Mouse (Mus musculus) kidney, postnatal 4 days (tissue): ENCODE data around the gene Slc16a3.

Source experiments
- DNase-seq, 2 experiments: peaks; one replicate each; pipeline ENCODE4 v3.0.0; 2021; ENCODE audit warnings: mixed read lengths in 2 of 2

The Slc16a3 gene

GRCm38 (mm10) chr11:120948328-120948727, at the start of gene Slc16a3:
Gene Slc16a3 (plus strand): TSS chr11:120948480.
- DNase-seq, result peak in 1 of 2 experiments; percentile 32

DNA sequence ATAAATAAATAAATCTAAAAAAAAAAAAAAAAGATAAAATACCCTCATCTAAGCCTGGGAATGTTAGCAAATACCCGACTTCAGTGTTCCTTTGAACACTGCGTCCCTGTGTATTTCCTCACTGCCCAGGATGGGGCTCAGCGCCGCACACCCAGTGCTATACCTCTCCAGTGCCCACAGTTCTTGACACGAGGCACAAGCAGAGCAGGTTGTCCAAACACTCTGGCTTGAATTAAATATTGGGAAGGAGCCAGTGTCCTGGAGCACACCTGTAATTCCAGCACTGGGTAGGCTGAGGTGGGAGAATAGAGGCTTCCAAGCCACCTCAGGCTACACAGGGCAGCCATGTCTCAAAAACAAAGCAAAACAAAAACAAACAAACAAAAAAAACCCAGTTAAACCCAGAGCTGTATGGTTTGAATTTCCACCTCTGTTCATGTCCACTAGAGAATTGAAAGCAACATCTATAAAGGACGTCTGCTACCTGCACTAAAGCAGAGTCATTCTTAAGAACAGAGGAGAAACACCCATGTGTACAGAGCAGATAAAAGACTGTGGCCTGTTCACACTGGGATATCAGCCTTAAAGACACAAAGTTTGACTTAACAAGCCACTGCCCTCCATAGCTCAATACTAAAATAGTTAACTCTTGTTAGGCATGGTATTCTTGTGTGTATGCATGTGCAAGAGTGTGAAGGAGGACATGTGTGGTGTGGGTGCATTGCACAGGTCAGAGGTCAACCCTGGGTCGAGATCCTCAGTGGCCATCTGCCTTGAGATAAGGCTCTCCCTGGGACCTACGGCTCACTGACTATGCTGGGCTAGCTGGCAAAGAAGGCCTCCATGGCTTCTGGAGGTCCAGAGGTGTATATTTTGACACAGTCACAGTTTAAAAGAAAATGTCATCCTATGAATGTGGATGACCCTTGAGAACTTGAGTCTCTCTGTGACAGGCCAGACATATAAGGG, 47.7 kb upstream of the Slc16a3 start:
- no peak for DNase-seq

GRCm38 (mm10) chr11:120901729-120902486, 46.4 kb upstream of the Slc16a3 start:
- DNase-seq, result peak; percentile 45 to 64

GRCm38 (mm10) chr11:120902487-120903142, 45.7 kb upstream of the Slc16a3 start:
- DNase-seq, result peak; percentile 47 to 66

- no peak for DNase-seq
These were observed 45.0 kb upstream of the Slc16a3 start for GRCm38 (mm10) chr11:120903159-120903850.

DNA sequence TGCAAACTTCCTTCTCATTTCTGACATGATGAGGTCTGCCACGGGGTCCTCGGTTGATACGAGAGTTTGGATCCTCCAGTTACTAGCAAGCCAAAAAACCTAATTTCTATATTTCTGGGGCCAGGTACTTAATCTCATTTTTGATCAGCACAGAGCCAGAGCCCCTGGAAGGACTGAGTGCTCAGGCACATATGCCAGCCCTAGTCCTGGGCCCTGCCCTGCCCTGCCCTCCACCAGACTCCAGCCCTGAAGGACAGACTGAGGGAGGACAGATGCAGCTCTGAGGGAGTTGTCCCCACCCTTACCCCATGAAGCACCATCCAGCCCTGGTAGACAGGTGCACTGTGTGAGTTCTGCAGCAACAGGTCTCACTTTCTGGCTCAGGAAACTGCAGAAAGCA, 43.7 kb upstream of the Slc16a3 start:
- no peak for DNase-seq

GRCm38 (mm10) chr11:120905430-120905873, 42.8 kb upstream of the Slc16a3 start:
- peak; percentile 87 to 91 for DNase-seq

GRCm38 (mm10) chr11:120913796-120914195, 34.5 kb upstream of the Slc16a3 start:
- DNase-seq, result no peak

DNA sequence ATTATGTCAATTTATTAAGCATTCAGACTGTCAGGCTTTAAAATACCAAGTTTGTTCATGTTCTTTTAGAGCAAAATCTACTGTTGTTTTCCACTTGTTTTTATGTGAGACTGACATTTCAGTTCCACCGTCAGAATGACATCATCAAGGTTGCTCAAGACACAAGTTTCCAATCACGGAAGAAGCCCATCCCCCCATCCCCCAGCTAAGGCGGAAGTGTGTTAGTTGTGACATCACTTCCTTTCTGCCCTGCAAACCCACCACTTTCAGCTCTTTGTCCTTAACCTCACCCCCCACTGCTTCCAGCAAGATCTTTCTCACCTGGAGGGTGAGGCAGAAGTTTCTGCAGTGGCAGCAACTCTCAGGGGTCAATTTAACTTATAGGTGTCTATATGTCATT, 31.8 kb upstream of the Slc16a3 start:
- no peak for DNase-seq

GRCm38 (mm10) chr11:120917756-120918155, 30.5 kb upstream of the Slc16a3 start:
- no peak for DNase-seq

DNA sequence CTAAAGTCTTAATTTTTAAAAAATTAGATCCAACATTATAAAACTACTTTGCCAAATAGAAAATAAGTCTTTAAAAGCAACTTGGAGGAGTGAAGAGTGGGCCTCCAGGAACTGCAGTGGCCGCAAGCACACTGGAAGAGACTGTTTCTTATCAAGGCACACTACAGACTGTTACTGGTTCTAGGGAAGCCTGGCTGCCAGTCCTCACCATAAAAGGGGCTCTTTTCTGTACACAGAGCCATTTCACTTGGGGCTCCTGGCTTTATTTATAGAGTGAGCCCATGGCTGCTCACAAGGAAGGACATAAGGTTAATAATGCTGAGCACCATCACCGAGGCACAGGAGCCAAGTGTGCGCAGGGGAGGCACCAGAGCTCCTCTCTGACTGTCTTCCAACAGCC, 25.8 kb upstream of the Slc16a3 start:
- no peak for DNase-seq

DNA sequence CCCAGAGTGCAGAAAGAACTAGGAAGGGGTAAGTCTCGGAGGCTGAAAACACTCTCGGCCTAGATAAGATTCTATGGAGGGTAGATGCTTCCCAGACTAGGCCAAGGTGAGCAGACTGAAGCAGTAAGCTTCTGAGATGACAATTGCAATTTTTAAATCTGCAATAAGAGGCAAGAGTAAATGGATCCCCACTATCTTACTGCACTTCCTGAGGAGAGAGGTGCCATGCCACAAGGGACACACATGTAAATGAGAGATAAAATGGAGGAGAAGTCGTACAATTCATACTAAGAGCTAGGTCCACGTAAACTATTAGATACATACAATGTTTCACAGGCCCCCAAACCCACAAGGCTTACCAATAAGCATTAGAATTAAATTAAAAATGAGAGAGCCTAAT, 19.8 kb upstream of the Slc16a3 start:
- DNase-seq, result no peak

- DNase-seq, result no peak
These were observed 16.8 kb upstream of the Slc16a3 start for GRCm38 (mm10) chr11:120931479-120931878.

- peak; percentile 91 to 94 for DNase-seq
These were observed 15.5 kb upstream of the Slc16a3 start, which contains the start of gene Ccdc57 for GRCm38 (mm10) chr11:120932564-120933398. Gene Ccdc57 (minus strand): TSS chr11:120932872.

GRCm38 (mm10) chr11:120937976-120938375, 10.3 kb upstream of the Slc16a3 start:
- no peak for DNase-seq

DNA sequence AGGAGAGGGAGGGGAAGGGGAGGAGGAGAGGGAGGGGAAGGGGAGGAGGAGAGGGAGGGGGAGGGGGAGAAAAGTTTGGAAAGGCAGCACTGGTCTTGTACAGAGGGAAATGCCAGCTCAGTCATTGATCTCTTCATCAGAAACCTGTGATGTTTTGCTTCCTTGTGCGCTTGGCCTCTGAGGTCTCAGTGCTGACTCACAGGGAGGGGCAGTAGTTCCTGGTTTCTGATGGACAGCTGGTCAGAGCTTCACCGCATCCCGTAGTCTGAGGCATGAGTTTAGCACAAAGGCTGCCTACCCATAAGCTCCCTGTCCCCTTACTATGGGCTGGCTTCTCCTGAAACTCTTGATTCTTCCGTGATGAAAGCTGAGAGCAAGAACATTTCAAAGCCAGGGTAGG, 9.5 kb upstream of the Slc16a3 start:
- DNase-seq, result no peak

DNA sequence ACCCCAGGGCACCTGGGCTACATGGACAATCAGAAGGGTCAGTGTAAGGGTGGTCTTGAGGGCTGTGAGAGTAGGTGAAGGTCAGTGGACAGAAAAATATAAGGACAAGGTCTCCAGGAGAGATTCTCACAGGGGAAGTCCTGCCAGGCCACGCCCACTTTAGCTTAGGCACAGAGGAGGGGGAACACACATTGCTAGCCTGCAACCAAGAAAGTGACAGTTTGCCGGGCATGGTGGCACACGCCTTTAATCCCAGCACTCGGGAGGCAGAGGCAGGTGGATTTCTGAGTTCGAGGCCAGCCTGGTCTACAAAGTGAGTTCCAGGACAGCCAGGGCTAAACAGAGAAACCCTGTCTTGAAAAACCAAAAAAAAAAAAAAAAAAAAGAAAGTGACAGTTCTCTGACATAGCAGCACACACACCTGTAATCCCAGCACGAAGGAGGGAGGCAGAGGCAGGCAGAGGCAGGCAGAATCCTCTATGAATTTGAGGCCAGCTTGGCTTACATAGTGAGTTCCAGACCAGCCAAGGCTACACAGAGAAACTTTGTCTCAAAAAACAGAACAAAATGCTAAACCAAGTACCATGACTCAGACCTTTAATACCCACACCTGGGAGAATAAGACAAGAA, 8.5 kb upstream of the Slc16a3 start:
- DNase-seq, result no peak

GRCm38 (mm10) chr11:120940959-120941358, 7.3 kb upstream of the Slc16a3 start:
- no peak for DNase-seq

- DNase-seq, result no peak
These were observed 3.0 kb upstream of the Slc16a3 start for GRCm38 (mm10) chr11:120945266-120945665.

DNA sequence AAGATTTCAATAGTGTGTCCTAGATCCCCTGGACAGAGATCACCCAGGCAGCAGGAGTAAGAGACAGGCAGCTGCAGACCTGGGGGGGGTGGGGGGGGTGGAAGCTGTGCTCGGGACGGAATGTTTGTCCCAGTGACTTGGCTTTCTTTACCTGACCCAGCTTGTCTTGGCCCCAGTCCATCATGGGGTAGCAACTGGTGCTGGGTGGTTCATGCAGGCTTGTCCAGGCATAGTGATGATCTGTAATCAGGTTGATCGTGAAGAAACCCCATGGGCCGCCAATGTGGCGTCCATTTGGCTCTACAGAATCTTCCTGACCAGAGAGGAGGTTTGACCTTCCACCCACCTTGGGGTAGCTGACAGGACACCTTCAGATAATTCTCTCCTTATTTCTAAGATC, 2.4 kb upstream of the Slc16a3 start:
- no peak for DNase-seq
